Mouse (Mus musculus): ENCODE data around the gene Adck1. TPM values are rescaled to one million over a fixed set of nuclear protein-coding genes. Genes with fewer than 3 reads are reported as not detected.
"Not testable (repeated sequence)": the region's sequence is repeated elsewhere in the genome, so short reads cannot be mapped to it uniquely, and the experiment has no call there.

The Adck1 gene
- polyA plus RNA-seq (2012; rRNA removed), result 11.7 and 14.3 TPM in 2 replicates

GRCm38 (mm10) chr12:88360441-88361119, at the start of gene Adck1:
Gene Adck1, plus strand, starts transcription at chr12:88360554.
- DNase-seq (ENCODE audit: low read depth, low spot score), result peak; percentile 69
- WGBS, result under 1% methylated on average over 38 of the region's 38 CpGs

- WGBS, result 74% methylated on average over 3 of the region's 3 CpGs
- no peak for DNase-seq (ENCODE audit: low read depth, low spot score)
Measured at GRCm38 (mm10) chr12:88314556-88314955, 45.8 kb upstream of the Adck1 start.

- DNase-seq (ENCODE audit: low read depth, low spot score), result not testable (repeated sequence)
- 89% methylated on average over 2 of the region's 2 CpGs for WGBS
Measured at GRCm38 (mm10) chr12:88323926-88324325, 36.4 kb upstream of the Adck1 start, which contains the start of gene Gm5039. Gene Gm5039, minus strand, starts transcription at chr12:88324026.

- WGBS, result 67% methylated on average over 4 of the region's 4 CpGs
- DNase-seq (ENCODE audit: low read depth, low spot score), result not testable (repeated sequence)
Measured at GRCm38 (mm10) chr12:88336662-88337413, 23.5 kb upstream of the Adck1 start.

- not testable (repeated sequence) for DNase-seq (ENCODE audit: low read depth, low spot score)
- 48% methylated on average over 2 of the region's 2 CpGs for WGBS
Measured at GRCm38 (mm10) chr12:88341286-88341685, 19.1 kb upstream of the Adck1 start.

GRCm38 (mm10) chr12:88354182-88354702, 6.1 kb upstream of the Adck1 start:
- WGBS, result 17% methylated on average over 41 of the region's 41 CpGs
- DNase-seq (ENCODE audit: low read depth, low spot score), result no peak

GRCm38 (mm10) chr12:88361120-88361445, 729 bp downstream of the Adck1 start:
- no peak for DNase-seq (ENCODE audit: low read depth, low spot score)
- WGBS, result 31% methylated on average over 9 of the region's 9 CpGs

- whole genome bisulfite sequencing, result 74% methylated on average over 4 of the region's 4 CpGs
- DNase-seq (ENCODE audit: low read depth, low spot score), result no peak
Measured at GRCm38 (mm10) chr12:88367673-88368072, 7.3 kb downstream of the Adck1 start.

- WGBS, result 77% methylated on average over 4 of the region's 4 CpGs
- DNase-seq (ENCODE audit: low read depth, low spot score), result no peak
Measured at GRCm38 (mm10) chr12:88368618-88369017, 8.3 kb downstream of the Adck1 start.

- DNase-seq (ENCODE audit: low read depth, low spot score), result not testable (repeated sequence)
Measured at GRCm38 (mm10) chr12:88369690-88370089, 9.3 kb downstream of the Adck1 start.

GRCm38 (mm10) chr12:88370321-88370720, 10.0 kb downstream of the Adck1 start:
- 3% methylated on average over 1 of the region's 1 CpGs for WGBS
- DNase-seq (ENCODE audit: low read depth, low spot score), result not testable (repeated sequence)

More at GRCm38 (mm10) chr12:88369690-88370089, 9.3 kb downstream of the Adck1 start:
- WGBS, result 77% methylated on average over 4 of the region's 4 CpGs

GRCm38 (mm10) chr12:88372018-88372417, 11.7 kb downstream of the Adck1 start:
- DNase-seq (ENCODE audit: low read depth, low spot score), result no peak
- WGBS, result 90% methylated on average over 5 of the region's 5 CpGs

GRCm38 (mm10) chr12:88376820-88377219, 16.5 kb downstream of the Adck1 start:
- WGBS, result 31% methylated on average over 10 of the region's 10 CpGs
- DNase-seq (ENCODE audit: low read depth, low spot score), result no peak

GRCm38 (mm10) chr12:88378256-88378655, 17.9 kb downstream of the Adck1 start:
- WGBS, result 97% methylated on average over 2 of the region's 2 CpGs
- DNase-seq (ENCODE audit: low read depth, low spot score), result no peak

GRCm38 (mm10) chr12:88388832-88389231, 28.5 kb downstream of the Adck1 start:
- WGBS, result 85% methylated on average over 6 of the region's 6 CpGs
- DNase-seq (ENCODE audit: low read depth, low spot score), result no peak

GRCm38 (mm10) chr12:88398658-88399057, 38.3 kb downstream of the Adck1 start:
- 82% methylated on average over 1 of the region's 1 CpGs for WGBS
- no peak for DNase-seq (ENCODE audit: low read depth, low spot score)

GRCm38 (mm10) chr12:88403541-88403940, 43.2 kb downstream of the Adck1 start:
- no peak for DNase-seq (ENCODE audit: low read depth, low spot score)
- 74% methylated on average over 5 of the region's 5 CpGs for WGBS

GRCm38 (mm10) chr12:88405113-88405512, 44.8 kb downstream of the Adck1 start:
- 28% methylated on average over 2 of the region's 2 CpGs for WGBS
- no peak for DNase-seq (ENCODE audit: low read depth, low spot score)

GRCm38 (mm10) chr12:88407996-88408322, 47.6 kb downstream of the Adck1 start:
- no peak for DNase-seq (ENCODE audit: low read depth, low spot score)
- WGBS, result 94% methylated on average over 4 of the region's 4 CpGs

GRCm38 (mm10) chr12:88408323-88409047, 48.1 kb downstream of the Adck1 start:
- 32% methylated on average over 11 of the region's 11 CpGs for WGBS
- DNase-seq (ENCODE audit: low read depth, low spot score), result no peak
